Mouse (Mus musculus): ENCODE data around the gene Gpld1.
A peak's percentile ranks its signal among the peaks of the same experiment; 100 is the strongest.

Gene Gpld1

DNA sequence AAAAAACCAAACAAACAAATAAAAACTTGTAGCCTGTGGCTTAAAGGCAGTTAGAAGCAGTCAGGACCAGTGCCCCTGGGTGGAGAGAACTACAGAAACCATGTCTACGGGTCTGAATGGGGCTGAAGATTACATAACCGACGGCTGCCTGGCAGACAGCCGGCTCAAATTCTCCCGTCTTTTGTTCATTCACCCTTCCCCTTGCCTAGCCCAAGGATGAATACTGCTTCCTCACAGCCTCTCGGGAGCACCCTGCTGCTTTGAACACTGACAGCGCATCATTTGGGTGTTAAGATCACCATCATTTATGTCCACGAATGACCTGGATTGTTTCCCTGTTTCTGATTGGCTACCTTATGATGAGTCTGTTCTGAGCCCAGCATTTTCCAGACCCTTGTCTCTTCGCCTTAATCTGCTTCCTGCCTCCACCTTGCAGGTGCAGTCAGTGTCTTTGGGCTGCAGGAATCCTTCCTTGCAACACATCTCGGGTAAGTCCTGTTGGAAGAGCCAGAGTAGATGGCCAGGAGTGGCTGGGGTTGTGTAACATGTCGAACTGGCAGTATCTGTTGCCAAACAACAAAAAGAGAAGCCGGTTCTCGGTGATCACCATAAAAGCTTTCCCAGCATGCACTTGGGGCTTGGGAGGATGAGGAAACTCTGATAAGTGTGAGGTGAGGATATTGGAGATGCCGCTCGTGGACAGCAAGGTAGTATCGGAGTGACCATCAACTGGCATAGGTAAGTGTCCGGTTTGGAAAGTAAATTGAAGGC, at the start of gene Gpld1:
Gene Gpld1 (plus strand): TSS at position 641 of the 771 bp plus-strand sequence.
- DNase-seq, result no peak

GRCm38 (mm10) chr13:24893880-24894279, 49.1 kb upstream of the Gpld1 start:
- DNase-seq, result no peak

DNA sequence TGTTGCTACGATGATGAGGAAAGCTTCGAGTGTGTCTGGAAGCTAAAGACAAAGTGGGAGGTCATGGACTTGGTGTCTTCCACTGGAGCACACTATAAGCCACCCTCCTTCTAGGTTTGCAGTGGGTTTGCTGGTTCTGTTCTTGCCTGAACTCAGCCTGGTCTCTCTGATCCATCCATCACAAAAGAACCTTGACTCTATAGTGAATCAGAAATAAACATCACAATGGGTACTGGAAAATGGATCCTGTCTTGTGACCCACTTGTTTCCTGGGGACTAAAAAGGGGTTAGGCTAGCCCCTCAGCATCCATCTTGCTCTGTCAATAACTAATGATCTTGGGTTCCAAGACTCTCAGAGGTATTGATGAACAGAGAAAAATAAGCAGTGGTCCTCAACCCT, 41.0 kb upstream of the Gpld1 start:
- no peak for DNase-seq

DNA sequence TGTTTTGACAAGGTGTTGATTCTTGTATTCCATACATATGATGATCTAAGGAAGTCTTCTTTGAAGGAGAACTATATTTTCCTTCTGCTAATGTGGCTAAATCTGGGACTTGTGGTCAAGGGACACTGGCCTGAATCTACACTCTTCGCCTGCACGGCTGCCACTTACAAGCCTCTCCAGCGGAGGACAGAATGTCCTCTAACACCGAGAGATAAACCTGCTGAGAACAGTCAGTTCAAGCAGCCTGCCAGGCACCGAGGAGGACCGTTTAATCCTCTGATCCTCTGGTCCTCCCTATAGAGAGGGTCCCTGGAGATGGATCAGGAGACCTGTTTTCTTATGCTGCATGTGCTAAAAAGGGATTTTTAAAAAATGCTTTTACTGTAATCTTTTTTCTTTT, 39.5 kb upstream of the Gpld1 start:
- DNase-seq, result peak; percentile 12

GRCm38 (mm10) chr13:24905422-24905821, 37.5 kb upstream of the Gpld1 start:
- DNase-seq, result no peak

- peak; percentile 33 for DNase-seq
Measured at GRCm38 (mm10) chr13:24906831-24907570, 36.0 kb upstream of the Gpld1 start.

DNA sequence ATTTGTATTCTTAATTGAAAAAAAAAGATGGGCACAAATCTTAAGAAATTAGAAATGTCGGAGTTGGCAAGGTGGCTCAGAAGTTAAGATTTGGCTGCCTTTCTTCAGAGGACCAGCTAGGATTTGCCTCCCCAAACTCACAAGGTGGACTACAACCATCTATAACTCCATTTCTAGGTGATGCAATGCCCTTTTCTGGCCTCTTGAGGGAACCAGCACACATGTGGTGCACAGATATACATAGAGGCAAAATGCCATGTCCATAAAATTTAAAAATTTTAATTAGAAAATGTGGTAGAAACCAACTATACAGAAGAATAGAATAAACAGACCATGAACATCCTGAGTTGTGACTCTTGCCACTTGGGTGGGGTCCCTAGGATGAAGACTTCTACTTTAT, 33.8 kb upstream of the Gpld1 start:
- no peak for DNase-seq

GRCm38 (mm10) chr13:24913576-24913975, 29.4 kb upstream of the Gpld1 start:
- no peak for DNase-seq

- DNase-seq, result peak; percentile 29
Measured at GRCm38 (mm10) chr13:24914915-24915314, 28.0 kb upstream of the Gpld1 start.

DNA sequence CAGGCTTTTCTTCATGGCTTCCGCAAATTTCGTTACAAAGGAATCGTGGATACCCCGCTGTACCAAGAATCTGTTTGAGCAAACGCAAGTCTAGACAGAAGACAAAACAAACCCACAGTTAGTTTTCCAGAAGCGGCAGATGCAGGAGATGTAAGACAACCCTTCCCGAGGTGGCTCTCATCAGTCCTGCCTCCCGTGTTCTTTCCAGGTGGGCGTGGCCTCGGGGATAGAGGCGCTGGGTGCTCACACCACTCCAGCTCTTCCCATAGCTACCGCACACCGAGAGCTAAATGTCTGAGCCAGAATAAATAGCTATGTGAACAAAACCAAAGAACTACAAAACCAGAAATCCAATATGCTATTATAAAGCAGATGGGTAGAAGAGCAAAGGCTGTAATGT, 27.1 kb upstream of the Gpld1 start:
- DNase-seq, result no peak

GRCm38 (mm10) chr13:24920333-24920977, 22.5 kb upstream of the Gpld1 start:
- peak; percentile 69 for DNase-seq

DNA sequence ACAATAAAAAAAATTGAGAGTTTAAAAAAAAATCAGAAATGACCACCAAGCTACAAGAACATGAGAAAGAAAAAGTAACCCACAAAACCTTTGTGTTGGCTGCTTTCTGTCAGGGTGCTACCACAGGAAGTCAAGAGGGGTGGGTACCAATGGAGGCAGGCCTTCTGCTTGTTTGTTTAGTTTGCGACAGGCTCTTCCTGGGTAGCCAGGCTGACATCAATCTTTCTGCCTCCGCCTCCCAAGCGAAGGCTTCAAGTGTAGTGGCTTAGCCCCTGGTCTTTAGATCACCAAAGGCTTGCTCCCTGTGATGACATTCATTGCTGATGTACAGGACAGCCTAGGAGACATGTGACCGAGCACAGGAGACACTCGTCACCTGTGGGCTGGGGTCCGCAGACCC, 21.7 kb upstream of the Gpld1 start:
- DNase-seq, result peak; percentile 36

DNA sequence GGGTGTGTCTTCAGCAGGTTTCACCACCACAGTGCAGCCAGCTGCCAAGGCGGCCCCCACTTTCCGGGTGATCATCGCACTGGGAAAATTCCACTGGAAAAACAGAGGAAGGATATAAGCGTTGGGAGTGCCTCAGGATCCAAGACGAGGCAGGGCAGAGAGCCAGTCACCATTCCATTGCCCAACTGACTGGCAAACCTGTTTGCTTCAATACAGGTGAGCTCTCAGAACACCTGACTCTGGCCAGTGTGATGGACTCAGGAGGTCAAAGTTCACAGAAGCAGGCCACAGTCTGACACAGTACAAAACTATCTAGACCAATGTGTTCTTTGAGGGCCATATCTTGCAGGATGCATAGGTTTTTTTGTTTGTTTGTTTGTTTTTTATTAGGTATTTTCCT, 19.0 kb upstream of the Gpld1 start:
- DNase-seq, result peak; percentile 30

DNA sequence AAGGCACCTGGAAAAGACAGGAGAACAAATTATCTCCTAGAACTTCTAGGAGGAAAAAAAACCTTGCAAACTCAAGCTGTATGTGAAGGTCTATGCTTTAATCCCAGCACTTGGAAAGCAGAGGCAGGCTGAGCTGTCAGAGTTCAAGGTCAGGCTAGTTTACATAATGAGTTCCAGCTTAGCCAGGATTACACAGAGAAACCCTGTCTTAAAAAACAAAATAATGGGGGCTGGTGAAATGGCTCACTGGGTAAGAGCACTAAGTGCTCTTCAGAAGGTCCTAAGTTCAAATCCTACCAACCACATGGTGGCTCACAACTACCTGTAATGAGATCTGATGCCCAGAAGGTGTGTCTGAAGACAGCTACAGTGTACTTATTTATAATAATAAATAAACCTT, 12.4 kb upstream of the Gpld1 start:
- no peak for DNase-seq

GRCm38 (mm10) chr13:24933199-24933598, 9.8 kb upstream of the Gpld1 start:
- no peak for DNase-seq

- no peak for DNase-seq
Measured at GRCm38 (mm10) chr13:24936772-24937107, 6.2 kb upstream of the Gpld1 start.

- DNase-seq, result peak; percentile 77
Measured at GRCm38 (mm10) chr13:24937108-24937838, 5.7 kb upstream of the Gpld1 start, which contains the start of gene Aldh5a1. Gene Aldh5a1 (minus strand): TSS chr13:24937661.

- DNase-seq, result no peak
Measured at GRCm38 (mm10) chr13:24937839-24938166, 5.1 kb upstream of the Gpld1 start.

GRCm38 (mm10) chr13:24938683-24939082, 4.3 kb upstream of the Gpld1 start:
- DNase-seq, result peak; percentile 90

GRCm38 (mm10) chr13:24939472-24939871, 3.5 kb upstream of the Gpld1 start:
- DNase-seq, result no peak

- no peak for DNase-seq
Measured at GRCm38 (mm10) chr13:24943303-24943702, 351 bp downstream of the Gpld1 start.

GRCm38 (mm10) chr13:24945567-24945966, 2.6 kb downstream of the Gpld1 start:
- DNase-seq, result no peak

DNA sequence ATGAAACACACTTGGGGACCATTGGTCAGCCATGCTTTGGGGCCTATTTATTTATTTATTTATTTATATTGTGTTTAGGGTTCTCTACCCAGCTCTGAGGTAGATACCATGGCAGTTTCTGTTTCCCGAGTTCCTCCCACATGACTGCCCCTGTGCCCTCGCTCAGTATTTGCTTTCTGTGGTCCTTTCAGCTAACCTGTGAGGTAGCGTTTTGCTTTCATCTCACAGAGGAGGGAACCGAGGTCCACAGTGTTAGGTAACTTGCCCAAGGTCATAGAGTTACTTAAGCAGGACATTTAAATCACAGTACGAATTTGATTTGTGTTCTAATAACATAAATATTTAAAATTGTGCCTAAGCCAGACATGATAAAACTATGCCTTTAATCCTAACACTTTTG, 4.2 kb downstream of the Gpld1 start:
- DNase-seq, result no peak

Data from lung, postnatal 36 days (tissue).